Mouse (Mus musculus): ENCODE measurements around the gene Rinl.

DNA sequence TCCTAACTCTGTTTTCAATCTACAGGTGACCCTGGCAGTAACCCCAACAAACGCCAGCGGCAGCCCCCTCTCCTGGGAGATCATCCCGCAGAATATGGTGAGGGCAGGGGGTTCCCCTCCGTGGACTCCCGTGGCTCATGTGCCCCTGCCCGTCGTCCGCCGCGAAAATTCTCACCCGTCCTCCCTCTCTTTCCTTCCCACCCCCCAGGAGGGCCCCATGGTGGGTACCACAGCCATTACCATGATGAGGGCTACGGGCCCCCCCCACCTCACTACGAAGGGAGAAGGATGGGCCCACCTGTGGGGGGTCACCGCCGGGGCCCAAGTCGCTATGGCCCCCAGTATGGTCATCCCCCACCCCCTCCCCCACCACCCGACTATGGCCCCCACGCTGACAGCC, 29.7 kb downstream of the Rinl start:
- TF ChIP-seq CTCF (IDR thresholded peaks at IDR 0.05): no peak
- TF ChIP-seq POLR2A (IDR thresholded peaks at IDR 0.05; ENCODE audit: insufficient read depth, low read depth, low read length): no peak
- TF ChIP-seq EP300 (IDR thresholded peaks at IDR 0.05; ENCODE audit: insufficient read depth, low read depth, low read length): no peak

All from heart, adult 2 months (tissue).